Mouse (Mus musculus) heart, postnatal 0 days (tissue): ENCODE results near the gene Hdac2.

Experiments
- CTCF ChIP-seq: IDR thresholded peaks from 2 replicates; pipeline ENCODE4 v1.5.1; 2016; ENCODE audit warnings: antibody characterized with exemption, control low read depth, low read depth
- EP300 ChIP-seq: IDR thresholded peaks from 2 replicates; pipeline ENCODE4 v1.6.1; 2016; ENCODE audit warnings: antibody characterized with exemption, low read depth

DNA sequence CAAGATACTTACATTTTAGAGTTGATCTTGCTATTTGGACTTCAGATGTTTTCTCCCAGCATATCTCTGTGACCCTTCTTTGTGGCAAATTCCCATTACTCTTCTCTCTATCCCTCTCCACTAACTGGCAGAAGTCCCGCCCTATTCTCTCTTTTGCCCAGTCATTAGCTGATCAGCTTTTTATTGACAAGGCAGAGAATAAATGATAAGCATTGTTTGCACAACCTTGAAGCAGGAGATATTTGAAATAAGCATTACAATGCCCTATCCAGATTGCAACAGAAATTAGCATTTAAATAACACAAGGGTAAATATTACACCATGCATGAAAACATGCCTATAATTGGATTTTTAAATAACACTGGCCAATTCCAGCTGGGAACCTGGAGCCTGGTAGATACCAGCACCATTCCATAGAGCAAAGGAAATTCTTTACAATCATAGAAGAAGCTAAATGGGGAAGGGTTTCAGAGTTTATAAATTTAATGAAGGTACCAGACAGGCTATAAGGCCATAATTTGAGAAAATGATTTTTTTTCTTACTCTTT is 14.7 kb upstream of the Hdac2 start:
- no peak for TF ChIP-seq CTCF
- TF ChIP-seq EP300 = no peak
